Mouse (Mus musculus): ENCODE measurements around the gene Aven. TPM values are rescaled to one million over a fixed set of nuclear protein-coding genes. Genes with fewer than 3 reads are reported as not detected.

Aven gene
- polyA plus RNA-seq, 1 experiment from 2014 or later, result 3.2 TPM

DNA sequence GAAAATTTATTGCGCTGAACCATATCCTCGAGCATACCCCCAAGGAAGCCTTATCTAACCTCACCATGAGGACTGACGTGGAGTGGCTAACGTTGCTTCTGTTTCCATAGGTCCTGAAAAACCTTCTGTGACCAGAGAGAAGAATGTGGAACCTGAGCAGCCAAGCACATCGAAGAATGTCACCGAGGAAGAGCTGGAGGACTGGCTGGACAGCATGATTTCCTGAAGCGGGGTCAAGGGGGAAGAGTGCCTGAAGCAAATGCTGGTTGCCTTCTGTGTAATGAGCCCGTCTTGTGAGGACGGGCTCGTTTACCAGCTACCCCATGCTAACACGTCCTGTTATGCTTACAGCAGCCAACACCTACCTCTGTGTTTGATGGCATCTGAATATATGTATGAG is 137.9 kb downstream of the Aven start:
- H3K36me3 ChIP-seq (ENCODE audit: control insufficient read depth, insufficient read depth, low read length), result no peaks in the 10 kb centered on the region
- H3K27me3 ChIP-seq (ENCODE audit: control insufficient read depth, insufficient read depth, low read length), result no peaks in the 10 kb centered on the region
- H3K4me3 ChIP-seq (replicated peaks; ENCODE audit: low read depth, low read length), result no peak overlapping the region
- no peak overlapping the region for H3K4me2 ChIP-seq (ENCODE audit: low read length)
- WGBS, result 63% methylated on average over 11 of the region's 11 CpGs
- H3K9ac ChIP-seq (replicated peaks; ENCODE audit: low read length), result no peak overlapping the region
- no peaks in the 10 kb centered on the region for H3K9me3 ChIP-seq (ENCODE audit: control insufficient read depth, low read length)
- H3K4me1 ChIP-seq (ENCODE audit: control insufficient read depth, insufficient read depth, low read length), result no peaks in the 10 kb centered on the region
- DNase-seq (no peak), ATAC-seq (ENCODE audit: low FRiP score, low TSS enrichment) (no peak)
- no peak overlapping the region for H3K27ac ChIP-seq (replicated peaks; ENCODE audit: low read depth, low read length)

DNA sequence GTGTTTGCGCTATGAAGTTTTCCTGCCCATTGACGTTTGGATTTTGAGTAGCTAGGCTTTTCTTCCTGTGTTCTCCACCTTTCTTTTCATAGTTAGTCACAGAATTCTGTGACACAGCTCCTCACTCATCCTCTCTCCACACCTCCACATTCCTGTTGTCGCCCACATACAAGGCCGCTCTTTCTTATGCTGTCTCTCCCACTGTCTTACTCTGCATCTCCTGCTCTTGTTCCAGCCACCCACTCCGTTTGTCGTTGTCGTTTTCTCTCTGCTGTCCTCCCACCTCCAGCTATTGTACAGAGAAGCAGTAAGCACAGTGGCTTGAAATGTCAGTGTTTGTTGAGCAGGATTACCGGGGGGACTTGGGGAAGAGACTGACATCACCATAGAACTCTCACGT is 139.8 kb downstream of the Aven start:
- no peaks in the 10 kb centered on the region for H3K9me3 ChIP-seq (ENCODE audit: control insufficient read depth, low read length)
- WGBS, result 89% methylated on average over 9 of the region's 9 CpGs
- H3K4me1 ChIP-seq (ENCODE audit: control insufficient read depth, insufficient read depth, low read length), result no peaks in the 10 kb centered on the region
- no peak overlapping the region for H3K27ac ChIP-seq (replicated peaks; ENCODE audit: low read depth, low read length)
- no peak for ATAC-seq (ENCODE audit: low FRiP score, low TSS enrichment)
- H3K4me2 ChIP-seq (ENCODE audit: low read length), result no peak overlapping the region
- no peak overlapping the region for H3K4me3 ChIP-seq (replicated peaks; ENCODE audit: low read depth, low read length)
- H3K27me3 ChIP-seq (ENCODE audit: control insufficient read depth, insufficient read depth, low read length), result no peaks in the 10 kb centered on the region
- H3K36me3 ChIP-seq (ENCODE audit: control insufficient read depth, insufficient read depth, low read length), result no peaks in the 10 kb centered on the region
- DNase-seq, result no peak
- H3K9ac ChIP-seq (replicated peaks; ENCODE audit: low read length), result no peak overlapping the region

DNA sequence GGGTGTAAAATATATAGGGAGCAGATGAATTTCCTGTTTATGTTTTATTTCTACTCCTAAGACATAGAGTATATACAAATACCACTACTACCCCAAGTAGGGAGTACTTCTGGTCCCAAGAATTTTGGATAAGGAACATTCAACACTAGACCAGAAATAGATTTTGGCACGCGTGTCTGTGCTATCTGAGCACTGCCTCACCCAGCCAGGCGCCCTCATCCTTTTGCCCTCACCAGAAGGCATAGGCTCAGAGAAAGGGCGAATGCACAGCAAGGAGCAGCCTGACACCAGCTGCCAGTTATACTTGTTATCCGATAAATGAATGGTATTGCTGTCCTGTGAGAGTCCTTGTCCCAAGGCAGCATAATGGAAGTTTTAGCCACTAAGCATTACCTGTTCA is 144.4 kb downstream of the Aven start:
- Histone ChIP-seq H3K9me3 (ENCODE audit: control insufficient read depth, low read length) (no peaks in the 10 kb centered on the region), H3K4me3 (replicated peaks; ENCODE audit: low read depth, low read length) (no peak overlapping the region), H3K36me3 (ENCODE audit: control insufficient read depth, insufficient read depth, low read length) (no peaks in the 10 kb centered on the region), H3K27ac (replicated peaks; ENCODE audit: low read depth, low read length) (no peak overlapping the region), H3K27me3 (ENCODE audit: control insufficient read depth, insufficient read depth, low read length) (no peaks in the 10 kb centered on the region), H3K9ac (replicated peaks; ENCODE audit: low read length) (no peak overlapping the region), H3K4me2 (ENCODE audit: low read length) (no peak overlapping the region), H3K4me1 (ENCODE audit: control insufficient read depth, insufficient read depth, low read length) (no peaks in the 10 kb centered on the region)
- WGBS, result 90% methylated on average over 5 of the region's 5 CpGs
- ATAC-seq (ENCODE audit: low FRiP score, low TSS enrichment) (no peak), DNase-seq (no peak)

DNA sequence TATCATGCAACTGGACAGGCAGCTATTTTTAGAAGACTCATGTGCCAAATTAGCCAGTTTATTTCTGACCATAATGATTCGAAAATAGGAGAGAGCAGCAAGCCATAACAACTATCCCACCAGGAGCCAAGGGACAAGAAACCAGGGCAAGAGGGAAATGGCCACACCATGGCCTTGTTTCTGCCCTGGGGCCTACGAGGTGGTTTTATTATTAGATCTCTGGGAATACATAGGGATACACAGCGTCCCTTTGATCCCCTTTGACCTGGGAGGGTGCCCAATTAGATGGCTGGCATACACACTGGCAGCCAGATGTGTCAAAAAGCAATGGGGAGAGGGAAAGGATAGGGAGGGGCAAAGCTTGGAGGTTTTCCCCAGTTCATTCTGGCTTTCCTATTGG is 161.1 kb downstream of the Aven start:
- Histone ChIP-seq H3K4me2 (ENCODE audit: low read length) (no peak overlapping the region), H3K9me3 (ENCODE audit: control insufficient read depth, low read length) (no peaks in the 10 kb centered on the region), H3K27ac (replicated peaks; ENCODE audit: low read depth, low read length) (no peak overlapping the region), H3K4me3 (replicated peaks; ENCODE audit: low read depth, low read length) (no peak overlapping the region), H3K36me3 (ENCODE audit: control insufficient read depth, insufficient read depth, low read length) (no peaks in the 10 kb centered on the region), H3K4me1 (ENCODE audit: control insufficient read depth, insufficient read depth, low read length) (no peaks in the 10 kb centered on the region), H3K9ac (replicated peaks; ENCODE audit: low read length) (no peak overlapping the region), H3K27me3 (ENCODE audit: control insufficient read depth, insufficient read depth, low read length) (no peaks in the 10 kb centered on the region)
- DNase-seq (no peak), ATAC-seq (ENCODE audit: low FRiP score, low TSS enrichment) (no peak)
- 83% methylated on average over 3 of the region's 3 CpGs for WGBS

GRCm38 (mm10) chr2:112656131-112656530 is 163.4 kb downstream of the Aven start:
- H3K4me1 ChIP-seq (ENCODE audit: control insufficient read depth, insufficient read depth, low read length), result no peaks in the 10 kb centered on the region
- DNase-seq (no peak), ATAC-seq (ENCODE audit: low FRiP score, low TSS enrichment) (no peak)
- no peak overlapping the region for H3K4me3 ChIP-seq (replicated peaks; ENCODE audit: low read depth, low read length)
- no peaks in the 10 kb centered on the region for H3K27me3 ChIP-seq (ENCODE audit: control insufficient read depth, insufficient read depth, low read length)
- no peak overlapping the region for H3K27ac ChIP-seq (replicated peaks; ENCODE audit: low read depth, low read length)
- WGBS, result 62% methylated on average over 5 of the region's 5 CpGs
- H3K4me2 ChIP-seq (ENCODE audit: low read length), result no peak overlapping the region
- H3K36me3 ChIP-seq (ENCODE audit: control insufficient read depth, insufficient read depth, low read length), result no peaks in the 10 kb centered on the region
- no peaks in the 10 kb centered on the region for H3K9me3 ChIP-seq (ENCODE audit: control insufficient read depth, low read length)
- H3K9ac ChIP-seq (replicated peaks; ENCODE audit: low read length), result no peak overlapping the region

DNA sequence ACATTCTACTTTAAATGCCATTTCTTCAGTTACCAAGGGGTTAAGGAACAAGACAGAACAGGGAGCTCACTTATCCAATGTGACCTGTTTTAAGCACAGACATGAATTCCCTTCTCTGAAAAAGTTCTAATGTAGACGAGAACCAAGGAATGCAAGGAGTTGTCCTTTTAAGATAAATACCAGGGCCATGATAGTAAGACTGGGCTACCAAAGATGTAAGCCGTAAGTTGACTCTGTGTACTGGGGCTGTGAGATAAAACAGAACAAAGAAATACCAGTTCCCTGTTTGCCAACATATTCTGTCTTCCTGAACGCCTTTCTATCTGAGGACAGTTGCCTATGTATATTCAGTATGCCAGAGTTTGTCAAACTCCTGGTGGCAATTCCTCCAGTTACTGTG is 176.7 kb downstream of the Aven start:
- H3K27ac ChIP-seq (replicated peaks; ENCODE audit: low read depth, low read length), result no peak overlapping the region
- no peaks in the 10 kb centered on the region for H3K36me3 ChIP-seq (ENCODE audit: control insufficient read depth, insufficient read depth, low read length)
- ATAC-seq (ENCODE audit: low FRiP score, low TSS enrichment) (no peak), DNase-seq (no peak)
- H3K9me3 ChIP-seq (ENCODE audit: control insufficient read depth, low read length), result no peaks in the 10 kb centered on the region
- H3K9ac ChIP-seq (replicated peaks; ENCODE audit: low read length), result no peak overlapping the region
- no peaks in the 10 kb centered on the region for H3K27me3 ChIP-seq (ENCODE audit: control insufficient read depth, insufficient read depth, low read length)
- 89% methylated on average over 3 of the region's 3 CpGs for WGBS
- no peaks in the 10 kb centered on the region for H3K4me1 ChIP-seq (ENCODE audit: control insufficient read depth, insufficient read depth, low read length)
- H3K4me3 ChIP-seq (replicated peaks; ENCODE audit: low read depth, low read length), result no peak overlapping the region
- no peak overlapping the region for H3K4me2 ChIP-seq (ENCODE audit: low read length)

GRCm38 (mm10) chr2:112676175-112676574 is 183.4 kb downstream of the Aven start:
- 87% methylated on average over 2 of the region's 2 CpGs for whole genome bisulfite sequencing
- ATAC-seq (ENCODE audit: low FRiP score, low TSS enrichment) (no peak), DNase-seq (no peak)
- H3K4me1 ChIP-seq (ENCODE audit: control insufficient read depth, insufficient read depth, low read length), result no peaks in the 10 kb centered on the region
- H3K4me3 ChIP-seq (replicated peaks; ENCODE audit: low read depth, low read length), result no peak overlapping the region
- H3K27ac ChIP-seq (replicated peaks; ENCODE audit: low read depth, low read length), result no peak overlapping the region
- H3K9ac ChIP-seq (replicated peaks; ENCODE audit: low read length), result no peak overlapping the region
- H3K9me3 ChIP-seq (ENCODE audit: control insufficient read depth, low read length), result no peaks in the 10 kb centered on the region
- H3K27me3 ChIP-seq (ENCODE audit: control insufficient read depth, insufficient read depth, low read length), result no peaks in the 10 kb centered on the region
- H3K4me2 ChIP-seq (ENCODE audit: low read length), result no peak overlapping the region
- no peaks in the 10 kb centered on the region for H3K36me3 ChIP-seq (ENCODE audit: control insufficient read depth, insufficient read depth, low read length)

- whole genome bisulfite sequencing, result 43% methylated on average over 1 of the region's 1 CpGs
- H3K9ac ChIP-seq (replicated peaks; ENCODE audit: low read length), result no peak overlapping the region
Observed at GRCm38 (mm10) chr2:112676721-112677120, 184.0 kb downstream of the Aven start.

GRCm38 (mm10) chr2:112677246-112677645 is 184.5 kb downstream of the Aven start:
- DNase-seq, result no peak
- Histone ChIP-seq H3K4me3 (replicated peaks; ENCODE audit: low read depth, low read length) (no peak overlapping the region), H3K27ac (replicated peaks; ENCODE audit: low read depth, low read length) (no peak overlapping the region), H3K4me2 (ENCODE audit: low read length) (no peak overlapping the region), H3K27me3 (ENCODE audit: control insufficient read depth, insufficient read depth, low read length) (no peaks in the 10 kb centered on the region), H3K9me3 (ENCODE audit: control insufficient read depth, low read length) (no peaks in the 10 kb centered on the region), H3K9ac (replicated peaks; ENCODE audit: low read length) (no peak overlapping the region), H3K4me1 (ENCODE audit: control insufficient read depth, insufficient read depth, low read length) (no peaks in the 10 kb centered on the region), H3K36me3 (ENCODE audit: control insufficient read depth, insufficient read depth, low read length) (no peaks in the 10 kb centered on the region)
- ATAC-seq (ENCODE audit: low FRiP score, low TSS enrichment), result no peak
- WGBS, result 23% methylated on average over 1 of the region's 1 CpGs

More at GRCm38 (mm10) chr2:112676721-112677120, 184.0 kb downstream of the Aven start:
- Histone ChIP-seq H3K4me1 (ENCODE audit: control insufficient read depth, insufficient read depth, low read length) (no peaks in the 10 kb centered on the region), H3K4me3 (replicated peaks; ENCODE audit: low read depth, low read length) (no peak overlapping the region), H3K9me3 (ENCODE audit: control insufficient read depth, low read length) (no peaks in the 10 kb centered on the region), H3K4me2 (ENCODE audit: low read length) (no peak overlapping the region), H3K36me3 (ENCODE audit: control insufficient read depth, insufficient read depth, low read length) (no peaks in the 10 kb centered on the region), H3K27me3 (ENCODE audit: control insufficient read depth, insufficient read depth, low read length) (no peaks in the 10 kb centered on the region), H3K27ac (replicated peaks; ENCODE audit: low read depth, low read length) (no peak overlapping the region)
- no peak for DNase-seq
- no peak for ATAC-seq (ENCODE audit: low FRiP score, low TSS enrichment)
